Mouse (Mus musculus) heart, adult 10 weeks (tissue): Measurements from ENCODE around the gene Mrps24. TPM values are rescaled to one million over a fixed set of nuclear protein-coding genes. Genes with fewer than 3 reads are reported as not detected.

Experiments
- polyA plus RNA-seq: library from polyadenylated mRNA; stranded (reverse); fragments of 350-450 nt; fragmentation: Illumina TruSeq; extraction: RNeasy Lipid Tissue Mini Kit (QIAGEN cat#74804); gene quantifications from one replicate; pipeline ENCODE4 v1.2.3, GENCODE M21; 2014; ENCODE audit warnings: low read depth, low replicate concordance

The Mrps24 gene
- polyA plus RNA-seq: 124 TPM

DNA sequence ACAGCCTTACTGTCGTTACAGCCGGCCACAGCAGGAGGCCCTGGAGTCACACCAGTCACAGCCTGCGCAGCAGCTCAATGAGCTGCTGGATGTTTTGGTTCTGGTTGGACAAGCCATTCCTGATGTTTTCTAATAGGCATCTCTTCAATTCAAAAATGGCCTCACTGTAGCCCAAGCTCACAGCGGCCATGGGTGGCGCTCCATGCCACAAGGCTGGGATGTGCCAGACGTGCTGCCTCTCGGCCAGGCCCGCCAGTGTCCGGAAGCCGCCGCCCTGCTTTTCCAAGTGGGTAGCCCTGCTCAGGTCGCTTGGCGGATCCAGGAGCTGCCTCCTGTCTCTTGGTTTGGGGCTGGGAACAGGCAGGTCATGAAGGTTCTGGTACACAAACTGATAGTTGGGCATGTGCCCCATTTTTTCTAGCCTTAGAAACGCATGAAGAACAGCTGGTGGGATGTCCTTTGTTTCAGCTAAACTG is at the start of gene Mrps24:
Mrps24 (minus strand) TSS at position 51 of the 476 bp plus-strand sequence.

DNA sequence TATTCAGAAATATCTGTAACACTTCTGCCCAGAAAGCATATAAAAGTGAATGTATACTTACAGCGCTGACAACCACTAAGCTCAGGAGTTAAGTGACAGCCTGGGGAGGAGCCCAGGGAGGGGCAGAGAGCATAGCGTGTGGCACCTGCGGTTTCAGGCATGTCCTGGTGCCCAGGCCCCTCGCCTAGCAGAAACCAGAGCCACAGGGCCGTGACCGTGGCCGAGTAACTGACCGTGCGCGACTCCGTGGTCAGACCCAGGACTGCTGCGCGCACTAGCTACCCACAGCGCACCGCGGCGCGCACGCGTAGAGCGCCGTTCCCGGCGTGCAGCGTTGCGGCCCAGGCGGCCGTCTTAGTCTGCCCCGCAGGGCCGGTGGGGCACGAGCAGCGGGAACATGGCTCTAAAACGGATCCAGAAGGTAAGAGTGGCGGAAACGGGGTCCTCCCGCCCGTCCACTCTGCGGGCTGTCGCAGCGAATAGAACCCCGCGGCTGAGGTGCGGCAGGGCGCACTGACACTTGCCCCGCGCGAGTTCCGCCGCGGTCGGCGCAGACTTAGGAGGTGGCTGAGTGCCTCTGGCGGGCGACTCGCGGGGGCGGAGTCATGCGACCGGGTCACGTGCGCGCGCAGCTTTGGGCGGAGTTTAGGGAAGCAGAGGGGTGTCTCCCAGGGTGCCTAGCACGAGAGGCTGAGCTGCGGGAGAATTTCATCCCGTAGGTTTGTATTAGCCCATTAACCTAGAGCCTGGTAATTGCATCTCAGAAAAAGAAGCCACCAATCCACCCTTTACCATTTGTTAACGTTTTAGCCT is 46.5 kb upstream of the Mrps24 start, which contains the start of gene Urgcp:
Urgcp (minus strand) TSS at position 557 of the 813 bp plus-strand sequence.

Other genes starting within 250 kb of the Mrps24 start
- 73.2 TPM for gene Xbp1, start 195.0 kb downstream of the Mrps24 start, polyA plus RNA-seq
- gene Ccdc117, start 173.5 kb downstream of the Mrps24 start, polyA plus RNA-seq: 23.0 TPM
- not detected for gene Ankrd36, start 146.0 kb downstream of the Mrps24 start, polyA plus RNA-seq
- 36.6 TPM for gene Urgcp, start 46.7 kb upstream of the Mrps24 start, polyA plus RNA-seq
- gene Dbnl, start 72.8 kb upstream of the Mrps24 start, polyA plus RNA-seq: 29.6 TPM
- gene Pgam2, start 88.1 kb upstream of the Mrps24 start, polyA plus RNA-seq: 939 TPM
- gene Polm, start 122.3 kb upstream of the Mrps24 start, polyA plus RNA-seq: 4.5 TPM
- 23.7 TPM for gene Aebp1, start 146.3 kb upstream of the Mrps24 start, polyA plus RNA-seq
- gene Pold2, start 162.6 kb upstream of the Mrps24 start, polyA plus RNA-seq: 33.1 TPM
- gene Myl7, start 183.1 kb upstream of the Mrps24 start, polyA plus RNA-seq: 2,189 TPM
- 16.7 TPM for gene Gck, start 234.4 kb upstream of the Mrps24 start, polyA plus RNA-seq
- gene Ykt6, start 240.0 kb upstream of the Mrps24 start, polyA plus RNA-seq: 62.0 TPM